Mouse (Mus musculus) intestine, postnatal 0 days (tissue): ENCODE measurements around the gene Zscan29. TPM values are rescaled to one million over a fixed set of nuclear protein-coding genes. Genes with fewer than 3 reads are reported as not detected.

Experiments used
- ATAC-seq: fragments of 200-750 bp; cut with Nextera tagmentation; 2 replicates; pipeline ENCODE4 v1.8.0; 2017; ENCODE audit warnings: mild to moderate bottlenecking, moderate TSS enrichment, moderate library complexity
- H3K27ac ChIP-seq: fragments of 300-500 bp; sonication (generic); 2 replicates; pipeline ENCODE4 v1.5.1; 2014; ENCODE audit warnings: mild to moderate bottlenecking, low read depth, low read length, moderate library complexity
- H3K27me3 ChIP-seq: fragments of 300-500 bp; sonication (generic); replicated peaks from 2 replicates; pipeline ENCODE4 v1.6.1; 2014; ENCODE audit warnings: low read length, mixed read lengths; ENCODE audit not compliant: control insufficient read depth, insufficient read depth
- H3K36me3 ChIP-seq: fragments of 300-500 bp; sonication (generic); 2 replicates; pipeline ENCODE4 v1.6.1; 2014; ENCODE audit warnings: mild to moderate bottlenecking, moderate library complexity; ENCODE audit not compliant: control insufficient read depth, insufficient read depth
- H3K4me1 ChIP-seq: fragments of 300-500 bp; sonication (generic); replicated peaks from 2 replicates; pipeline ENCODE4 v1.6.1; 2014; ENCODE audit warnings: antibody characterized with exemption, low read length, mixed read lengths; ENCODE audit not compliant: control insufficient read depth, insufficient read depth
- H3K4me2 ChIP-seq: fragments of 300-500 bp; sonication (generic); replicated peaks from 2 replicates; pipeline ENCODE4 v1.6.1; 2014; ENCODE audit warnings: low read depth, mild to moderate bottlenecking, moderate library complexity
- H3K4me3 ChIP-seq: fragments of 300-500 bp; sonication (generic); 2 replicates; pipeline ENCODE4 v1.5.1; 2014; ENCODE audit warnings: low read depth, low read length
- H3K9ac ChIP-seq: fragments of 300-500 bp; sonication (generic); 2 replicates; pipeline ENCODE4 v1.6.1; 2014; ENCODE audit warnings: mild to moderate bottlenecking, low read depth, low read length
- H3K9me3 ChIP-seq: fragments of 300-500 bp; sonication (generic); 2 replicates; pipeline ENCODE4 v1.6.1; 2016; ENCODE audit warnings: mixed run types; ENCODE audit not compliant: control insufficient read depth
- CTCF ChIP-seq: sonication (generic); IDR thresholded peaks from 2 replicates; pipeline ENCODE4 v1.5.1; 2016; ENCODE audit warnings: low read depth, mild to moderate bottlenecking, control low read depth, antibody characterized with exemption, moderate library complexity
- WGBS: fragments of 180-500 bp; shearing (Covaris S2); extraction: QIAGEN DNeasy Blood & Tissue Kit; methylation state at CpG from one replicate; pipeline ENCODE4 v1.1.7; 2014; 5-methylcytosine and 5-hydroxymethylcytosine counted together
- polyA plus RNA-seq: library from polyadenylated mRNA; unstranded; fragments of >200 nt; fragmentation: Nextera tagmentation; extraction: Ambion mirVana; gene quantifications from 2 replicates; pipeline ENCODE4 v1.2.1, GENCODE M21; 2015

Zscan29 gene
- polyA plus RNA-seq, 1 experiment from 2014 or later: 6.0 TPM

DNA sequence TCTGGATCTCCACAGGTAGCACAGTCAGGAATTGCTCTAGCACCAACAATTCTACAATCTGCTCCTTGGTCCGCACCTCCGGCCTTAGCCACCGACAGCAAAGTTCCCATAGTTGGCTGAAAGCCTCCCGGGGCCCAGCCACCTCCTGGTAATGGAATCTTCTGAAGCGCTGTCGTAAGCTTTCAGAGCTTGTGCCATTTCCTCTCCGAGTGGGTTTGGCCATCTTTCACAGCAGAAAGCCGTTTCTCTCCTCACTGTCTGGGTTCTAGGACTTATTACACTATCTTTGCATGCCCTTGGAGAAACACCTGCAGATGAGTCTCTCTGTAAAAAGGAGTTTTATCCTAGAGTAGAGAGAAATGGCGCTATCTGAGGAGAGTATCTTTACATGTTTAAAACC is 1.0 kb downstream of the Zscan29 start:
- WGBS: 3% methylated on average over 9 of the region's 9 CpGs
- no peak for TF ChIP-seq CTCF
- no peak for ATAC-seq
- Histone ChIP-seq H3K27me3 (no peaks in the 10 kb centered on the region), H3K4me1 (peaks cover 6% of the 10 kb centered on the region), H3K27ac (peak overlapping the region; percentile 90), H3K4me3 (peak overlapping the region; percentile 83), H3K4me2 (peak overlapping the region; percentile 81), H3K9me3 (no peaks in the 10 kb centered on the region), H3K9ac (peak overlapping the region; percentile 90), H3K36me3 (peaks cover 29% of the 10 kb centered on the region)

DNA sequence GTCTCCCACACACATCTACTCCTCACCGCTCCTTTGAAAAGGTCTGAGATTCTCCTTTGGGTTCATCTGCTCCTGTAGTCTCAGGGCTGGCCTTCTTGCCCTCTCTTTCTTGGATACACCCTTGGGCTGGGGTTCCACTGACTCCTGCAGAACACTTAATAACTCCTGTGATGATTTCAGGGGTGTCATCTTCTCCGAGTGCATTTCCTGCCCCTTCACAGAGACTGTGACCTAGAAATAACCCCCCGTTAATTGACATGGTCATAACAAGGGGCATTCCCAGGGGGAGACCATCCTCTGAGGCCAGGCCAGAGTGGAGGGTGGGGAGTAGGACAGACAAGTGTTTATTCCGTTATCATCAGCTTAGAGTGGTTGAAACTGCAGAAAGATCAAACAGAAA is 1.8 kb downstream of the Zscan29 start:
- peaks cover 6% of the 10 kb centered on the region for H3K4me1 ChIP-seq
- no peak for TF ChIP-seq CTCF
- peak overlapping the region; percentile 83 for H3K4me3 ChIP-seq
- 32% methylated on average over 4 of the region's 4 CpGs for WGBS
- no peaks in the 10 kb centered on the region for H3K9me3 ChIP-seq
- H3K4me2 ChIP-seq: peak overlapping the region; percentile 81
- H3K9ac ChIP-seq: 0 out of 2 replicates have a peak overlapping the region, but pooled peaks have one; percentile 11
- H3K36me3 ChIP-seq: peaks cover 27% of the 10 kb centered on the region
- no peaks in the 10 kb centered on the region for H3K27me3 ChIP-seq
- H3K27ac ChIP-seq: no peak overlapping the region
- no peak for ATAC-seq

DNA sequence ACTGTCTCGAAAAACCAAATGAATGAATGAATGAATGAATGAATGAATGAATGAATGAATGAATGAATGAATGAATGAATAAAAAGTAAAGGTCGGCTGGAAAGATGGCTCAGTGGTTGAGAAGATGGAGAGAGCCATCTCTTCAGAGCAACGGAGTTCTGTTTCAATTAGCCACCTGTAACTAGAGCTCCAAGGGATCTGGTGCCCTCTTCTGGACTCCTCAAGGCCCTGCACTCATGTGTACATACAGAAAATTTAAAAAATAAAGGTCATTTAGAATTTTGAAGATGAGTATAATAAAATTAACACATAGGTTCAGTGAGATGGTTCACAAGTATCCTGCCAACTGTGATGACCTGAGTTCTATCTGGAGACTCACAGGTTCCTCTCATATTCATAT is 17.8 kb downstream of the Zscan29 start:
- ATAC-seq: no peak
- peak; percentile 43 for TF ChIP-seq CTCF
- 88% methylated on average over 3 of the region's 3 CpGs for WGBS

DNA sequence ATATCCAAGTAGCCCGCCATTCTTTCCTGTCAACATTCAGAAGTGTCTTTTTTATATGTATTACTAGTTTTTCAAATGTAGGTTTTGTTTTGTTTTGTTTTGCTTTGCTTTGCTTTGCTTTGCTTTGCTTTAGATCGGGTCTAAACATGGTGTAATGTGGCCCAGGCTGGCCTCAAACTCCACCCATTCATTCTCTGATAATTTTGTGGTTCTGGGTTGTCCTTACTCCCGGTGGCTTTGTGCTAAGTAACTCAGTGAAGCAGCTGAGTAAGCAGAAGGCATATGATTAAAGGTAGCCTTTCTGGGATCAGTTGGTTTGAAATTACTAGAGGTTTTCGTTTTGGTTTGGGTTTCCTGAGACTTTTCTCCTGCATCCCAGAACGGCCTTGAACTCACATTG is 21.2 kb downstream of the Zscan29 start:
- Histone ChIP-seq H3K9ac (no peak overlapping the region), H3K27ac (no peak overlapping the region), H3K4me1 (no peaks in the 10 kb centered on the region), H3K4me3 (no peak overlapping the region), H3K36me3 (peaks cover 40% of the 10 kb centered on the region), H3K9me3 (no peaks in the 10 kb centered on the region), H3K4me2 (no peak overlapping the region), H3K27me3 (no peaks in the 10 kb centered on the region)
- no peak for ATAC-seq
- TF ChIP-seq CTCF: no peak
- 86% methylated on average over 5 of the region's 5 CpGs for WGBS

More for the DNA sequence above, 17.8 kb downstream of the Zscan29 start:
- Histone ChIP-seq H3K4me1 (no peaks in the 10 kb centered on the region), H3K9ac (no peak overlapping the region), H3K4me2 (no peak overlapping the region), H3K27ac (no peak overlapping the region), H3K36me3 (peaks cover 26% of the 10 kb centered on the region), H3K9me3 (no peaks in the 10 kb centered on the region), H3K4me3 (no peak overlapping the region), H3K27me3 (no peaks in the 10 kb centered on the region)

DNA sequence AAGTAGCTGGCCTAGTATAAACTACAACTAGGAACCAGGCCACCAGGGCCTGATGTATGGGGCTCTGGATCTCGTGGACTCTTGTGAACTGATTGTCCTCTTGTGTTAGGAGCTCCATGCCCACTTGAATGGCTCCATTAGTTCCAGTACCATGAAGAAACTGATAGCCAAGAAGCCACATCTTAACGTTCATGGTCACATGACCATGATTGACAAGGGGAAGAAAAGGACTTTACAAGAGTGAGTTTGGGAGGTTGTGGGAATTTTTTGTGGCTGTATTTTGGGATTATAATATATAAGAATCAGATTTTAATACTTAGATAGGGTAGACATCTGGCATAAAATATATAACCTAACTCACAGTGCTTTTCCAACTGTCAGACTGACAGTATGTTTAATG is 28.5 kb downstream of the Zscan29 start:
- TF ChIP-seq CTCF: no peak
- Histone ChIP-seq H3K27me3 (no peaks in the 10 kb centered on the region), H3K4me3 (no peak overlapping the region), H3K9ac (no peak overlapping the region), H3K9me3 (no peaks in the 10 kb centered on the region), H3K4me2 (no peak overlapping the region), H3K4me1 (no peaks in the 10 kb centered on the region), H3K27ac (no peak overlapping the region), H3K36me3 (peaks cover 16% of the 10 kb centered on the region; the same call in 1 of the 2 replicates)
- ATAC-seq: no peak
- 72% methylated on average over 2 of the region's 2 CpGs for WGBS

DNA sequence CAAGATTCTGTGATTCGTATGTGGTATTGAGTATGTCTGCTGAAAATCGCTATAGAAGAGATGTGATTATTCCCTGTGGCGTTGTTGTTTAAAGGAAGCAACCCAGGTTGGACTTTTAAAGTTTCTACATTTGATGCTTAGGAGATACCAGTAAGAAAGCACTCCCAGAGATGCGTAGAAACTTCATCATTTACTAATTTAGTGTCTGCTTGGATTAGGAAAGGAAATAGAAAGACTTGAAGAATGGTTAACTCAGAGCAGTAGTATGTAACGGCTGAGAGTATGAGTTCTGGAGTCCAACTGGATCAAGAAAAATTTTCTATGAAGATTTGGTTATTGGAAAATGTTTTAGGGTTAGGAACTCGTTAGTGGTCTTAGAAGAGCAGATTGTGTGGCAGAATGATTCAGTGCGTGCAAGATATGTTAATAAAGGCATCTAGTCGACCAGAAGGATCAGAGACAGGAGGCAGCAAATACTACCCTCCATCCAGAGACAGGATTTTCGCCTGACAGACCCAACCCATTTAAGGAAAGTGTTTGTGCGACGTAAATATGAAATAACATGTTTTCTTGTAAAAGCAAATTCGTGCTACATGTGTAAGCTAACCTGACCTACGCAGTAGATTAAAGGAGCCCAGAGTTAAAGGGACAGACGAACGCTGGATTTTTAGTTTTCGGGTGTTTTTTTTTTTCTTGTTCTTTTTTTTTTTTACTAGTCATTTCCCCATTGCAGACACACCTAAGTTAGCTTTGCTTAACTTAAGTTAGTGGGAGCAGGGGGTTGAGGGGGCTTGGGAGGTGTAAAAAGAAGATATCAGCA is 29.5 kb downstream of the Zscan29 start:
- Histone ChIP-seq H3K9me3 (no peaks in the 10 kb centered on the region), H3K4me3 (peak overlapping the region; percentile 81), H3K36me3 (peaks cover 8% of the 10 kb centered on the region; the same call in 1 of the 2 replicates), H3K27ac (no peak overlapping the region), H3K4me2 (peak overlapping the region; percentile 94), H3K9ac (peak overlapping the region; percentile 86), H3K27me3 (no peaks in the 10 kb centered on the region), H3K4me1 (no peaks in the 10 kb centered on the region)
- no peak for ATAC-seq
- 71% methylated on average over 16 of the region's 16 CpGs for WGBS
- TF ChIP-seq CTCF: no peak
